Mouse (Mus musculus): ENCODE data around the gene Eno3. TPM values are rescaled to one million over a fixed set of nuclear protein-coding genes. Genes with fewer than 3 reads are reported as not detected.

Eno3 gene
- polyA plus RNA-seq, 1 experiment from 2014 or later = 8.3 TPM

- H3K4me2 ChIP-seq (ENCODE audit: low read depth, low read length) = no peak overlapping the region
- H3K4me3 ChIP-seq (ENCODE audit: low read depth, low read length) = no peak overlapping the region
- H3K27me3 ChIP-seq (ENCODE audit: control insufficient read depth, insufficient read depth, low read length) = no peaks in the 10 kb centered on the region
- WGBS = 78% methylated on average over 1 of the region's 1 CpGs
- H3K36me3 ChIP-seq (ENCODE audit: control insufficient read depth, insufficient read depth, low read length) = 0 out of 2 replicates have a peak, but pooled peaks cover 2% of the 10 kb centered on the region
- no peaks in the 10 kb centered on the region for H3K9me3 ChIP-seq (ENCODE audit: control insufficient read depth, low read length)
- no peaks in the 10 kb centered on the region for H3K4me1 ChIP-seq (ENCODE audit: control insufficient read depth, insufficient read depth, low read length)
- ATAC-seq (ENCODE audit: low read depth) = no peak
- H3K27ac ChIP-seq (ENCODE audit: low read depth, low read length) = no peak overlapping the region
- no peak overlapping the region for H3K9ac ChIP-seq (replicated peaks; ENCODE audit: low read depth, low read length)
Measured at GRCm38 (mm10) chr11:70638293-70638692, 18.7 kb upstream of the Eno3 start.

DNA sequence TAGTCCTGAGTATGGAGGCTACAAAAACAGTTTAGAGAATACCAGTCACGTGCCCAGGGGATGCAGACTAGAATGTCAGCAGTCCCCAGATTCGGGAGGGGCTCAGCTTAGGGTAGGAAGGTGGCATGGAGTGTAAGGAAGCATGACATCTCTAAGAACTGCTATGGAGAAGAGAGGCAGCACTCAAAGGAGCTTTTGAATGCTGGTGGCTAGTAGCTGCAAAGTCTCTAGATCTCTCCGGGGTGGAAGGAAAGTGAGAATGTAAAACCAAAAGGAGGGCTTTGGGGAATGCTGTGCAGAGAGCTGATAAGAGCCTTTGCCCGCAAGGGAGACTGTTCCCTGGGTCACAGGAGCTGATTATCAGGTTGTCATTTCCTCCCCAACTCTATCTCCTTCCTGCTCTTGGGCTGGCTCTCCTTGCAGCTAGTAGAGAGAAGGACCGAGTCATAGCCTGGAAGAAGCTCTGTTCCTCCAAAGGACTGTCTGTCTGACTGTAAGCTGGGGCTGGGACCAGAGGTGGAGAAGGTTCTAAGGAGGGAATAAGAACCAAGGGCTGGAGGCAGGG, 18.2 kb upstream of the Eno3 start, which contains the start of gene Gp1ba:
TSS of gene Gp1ba (plus strand) at position 409 of the 565 bp plus-strand sequence.
- 0 out of 2 replicates have a peak, but pooled peaks cover 2% of the 10 kb centered on the region for H3K36me3 ChIP-seq (ENCODE audit: control insufficient read depth, insufficient read depth, low read length)
- H3K4me2 ChIP-seq (ENCODE audit: low read depth, low read length) = no peak within 1 kb of the TSS
- no peak within 1 kb of the TSS for H3K27ac ChIP-seq (ENCODE audit: low read depth, low read length)
- H3K9me3 ChIP-seq (ENCODE audit: control insufficient read depth, low read length) = no peaks in the 10 kb centered on the region
- no peaks in the 10 kb centered on the region for H3K4me1 ChIP-seq (ENCODE audit: control insufficient read depth, insufficient read depth, low read length)
- H3K9ac ChIP-seq (replicated peaks; ENCODE audit: low read depth, low read length) = no peak within 1 kb of the TSS
- ATAC-seq (ENCODE audit: low read depth) = no peak
- WGBS = 55% methylated on average over 5 of the region's 5 CpGs
- no peaks in the 10 kb centered on the region for H3K27me3 ChIP-seq (ENCODE audit: control insufficient read depth, insufficient read depth, low read length)
- no peak within 1 kb of the TSS for H3K4me3 ChIP-seq (ENCODE audit: low read depth, low read length)

GRCm38 (mm10) chr11:70639976-70640375, 17.0 kb upstream of the Eno3 start:
- H3K9ac ChIP-seq (replicated peaks; ENCODE audit: low read depth, low read length) = no peak overlapping the region
- H3K4me3 ChIP-seq (ENCODE audit: low read depth, low read length) = no peak overlapping the region
- H3K27ac ChIP-seq (ENCODE audit: low read depth, low read length) = no peak overlapping the region
- no peaks in the 10 kb centered on the region for H3K27me3 ChIP-seq (ENCODE audit: control insufficient read depth, insufficient read depth, low read length)
- H3K4me1 ChIP-seq (ENCODE audit: control insufficient read depth, insufficient read depth, low read length) = no peaks in the 10 kb centered on the region
- WGBS = 88% methylated on average over 8 of the region's 8 CpGs
- ATAC-seq (ENCODE audit: low read depth) = no peak
- H3K36me3 ChIP-seq (ENCODE audit: control insufficient read depth, insufficient read depth, low read length) = peaks cover 12% of the 10 kb centered on the region
- H3K9me3 ChIP-seq (ENCODE audit: control insufficient read depth, low read length) = no peaks in the 10 kb centered on the region
- H3K4me2 ChIP-seq (ENCODE audit: low read depth, low read length) = no peak overlapping the region

DNA sequence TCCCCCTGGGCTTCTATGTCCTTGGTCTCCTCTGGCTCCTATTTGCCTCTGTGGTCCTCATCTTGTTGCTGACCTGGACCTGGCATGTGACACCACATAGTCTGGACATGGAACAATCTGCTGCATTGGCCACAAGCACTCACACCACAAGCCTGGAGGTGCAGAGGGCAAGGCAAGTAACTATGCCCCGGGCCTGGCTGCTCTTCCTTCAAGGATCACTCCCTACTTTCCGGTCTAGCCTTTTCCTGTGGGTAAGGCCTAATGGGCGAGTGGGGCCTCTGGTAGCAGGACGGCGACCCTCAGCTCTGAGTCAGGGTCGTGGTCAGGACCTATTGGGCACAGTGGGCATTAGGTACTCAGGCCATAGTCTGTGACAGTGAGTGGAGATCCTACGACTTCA, 15.8 kb upstream of the Eno3 start:
- Histone ChIP-seq H3K36me3 (ENCODE audit: control insufficient read depth, insufficient read depth, low read length) (peaks cover 14% of the 10 kb centered on the region), H3K27ac (ENCODE audit: low read depth, low read length) (no peak overlapping the region), H3K9me3 (ENCODE audit: control insufficient read depth, low read length) (no peaks in the 10 kb centered on the region), H3K4me3 (ENCODE audit: low read depth, low read length) (no peak overlapping the region), H3K4me2 (ENCODE audit: low read depth, low read length) (no peak overlapping the region), H3K27me3 (ENCODE audit: control insufficient read depth, insufficient read depth, low read length) (no peaks in the 10 kb centered on the region), H3K9ac (replicated peaks; ENCODE audit: low read depth, low read length) (no peak overlapping the region), H3K4me1 (ENCODE audit: control insufficient read depth, insufficient read depth, low read length) (peaks cover 8% of the 10 kb centered on the region)
- WGBS = 84% methylated on average over 7 of the region's 7 CpGs
- ATAC-seq (ENCODE audit: low read depth) = no peak

GRCm38 (mm10) chr11:70643051-70643450, 14.0 kb upstream of the Eno3 start:
- Histone ChIP-seq H3K27me3 (ENCODE audit: control insufficient read depth, insufficient read depth, low read length) (no peaks in the 10 kb centered on the region), H3K4me2 (ENCODE audit: low read depth, low read length) (no peak overlapping the region)

DNA sequence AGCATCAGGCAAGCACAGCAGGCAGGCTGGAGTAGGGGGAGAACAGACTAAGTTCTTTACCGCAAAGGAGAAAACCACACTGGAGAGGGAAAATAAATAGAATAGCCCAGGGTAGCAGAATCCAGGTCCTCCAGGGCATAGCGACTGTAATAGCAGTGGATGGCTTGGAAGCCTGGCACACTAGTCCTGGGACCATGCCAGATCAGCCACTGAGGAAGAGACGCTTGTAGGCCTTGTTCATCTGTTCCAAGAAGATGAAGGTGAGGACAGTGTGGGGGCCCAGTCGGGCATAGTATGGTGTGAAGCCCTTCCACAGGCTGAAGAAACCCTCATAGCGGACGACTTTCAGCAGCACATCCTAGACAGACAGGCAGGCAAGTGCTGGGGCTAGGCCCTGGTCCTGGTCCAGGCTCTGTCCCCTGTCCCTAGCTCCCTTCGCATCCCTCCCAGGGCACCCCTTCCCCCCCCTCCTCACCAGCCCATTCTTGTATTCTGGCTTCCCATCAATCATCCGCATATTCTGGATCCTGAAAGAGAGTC, 12.4 kb upstream of the Eno3 start:
- no peak for ATAC-seq (ENCODE audit: low read depth)
- H3K4me3 ChIP-seq (ENCODE audit: low read depth, low read length) = no peak overlapping the region
- peaks cover 23% of the 10 kb centered on the region for H3K36me3 ChIP-seq (ENCODE audit: control insufficient read depth, insufficient read depth, low read length)
- no peaks in the 10 kb centered on the region for H3K9me3 ChIP-seq (ENCODE audit: control insufficient read depth, low read length)
- no peaks in the 10 kb centered on the region for H3K27me3 ChIP-seq (ENCODE audit: control insufficient read depth, insufficient read depth, low read length)
- WGBS = 96% methylated on average over 8 of the region's 8 CpGs
- H3K4me2 ChIP-seq (ENCODE audit: low read depth, low read length) = no peak overlapping the region
- H3K9ac ChIP-seq (replicated peaks; ENCODE audit: low read depth, low read length) = no peak overlapping the region
- H3K4me1 ChIP-seq (ENCODE audit: control insufficient read depth, insufficient read depth, low read length) = peaks cover 21% of the 10 kb centered on the region
- no peak overlapping the region for H3K27ac ChIP-seq (ENCODE audit: low read depth, low read length)

More at GRCm38 (mm10) chr11:70643051-70643450, 14.0 kb upstream of the Eno3 start:
- no peak overlapping the region for H3K9ac ChIP-seq (replicated peaks; ENCODE audit: low read depth, low read length)
- H3K4me1 ChIP-seq (ENCODE audit: control insufficient read depth, insufficient read depth, low read length) = peaks cover 14% of the 10 kb centered on the region
- no peaks in the 10 kb centered on the region for H3K9me3 ChIP-seq (ENCODE audit: control insufficient read depth, low read length)
- H3K36me3 ChIP-seq (ENCODE audit: control insufficient read depth, insufficient read depth, low read length) = peaks cover 14% of the 10 kb centered on the region
- 95% methylated on average over 6 of the region's 6 CpGs for WGBS
- H3K4me3 ChIP-seq (ENCODE audit: low read depth, low read length) = no peak overlapping the region
- no peak overlapping the region for H3K27ac ChIP-seq (ENCODE audit: low read depth, low read length)
- no peak for ATAC-seq (ENCODE audit: low read depth)

DNA sequence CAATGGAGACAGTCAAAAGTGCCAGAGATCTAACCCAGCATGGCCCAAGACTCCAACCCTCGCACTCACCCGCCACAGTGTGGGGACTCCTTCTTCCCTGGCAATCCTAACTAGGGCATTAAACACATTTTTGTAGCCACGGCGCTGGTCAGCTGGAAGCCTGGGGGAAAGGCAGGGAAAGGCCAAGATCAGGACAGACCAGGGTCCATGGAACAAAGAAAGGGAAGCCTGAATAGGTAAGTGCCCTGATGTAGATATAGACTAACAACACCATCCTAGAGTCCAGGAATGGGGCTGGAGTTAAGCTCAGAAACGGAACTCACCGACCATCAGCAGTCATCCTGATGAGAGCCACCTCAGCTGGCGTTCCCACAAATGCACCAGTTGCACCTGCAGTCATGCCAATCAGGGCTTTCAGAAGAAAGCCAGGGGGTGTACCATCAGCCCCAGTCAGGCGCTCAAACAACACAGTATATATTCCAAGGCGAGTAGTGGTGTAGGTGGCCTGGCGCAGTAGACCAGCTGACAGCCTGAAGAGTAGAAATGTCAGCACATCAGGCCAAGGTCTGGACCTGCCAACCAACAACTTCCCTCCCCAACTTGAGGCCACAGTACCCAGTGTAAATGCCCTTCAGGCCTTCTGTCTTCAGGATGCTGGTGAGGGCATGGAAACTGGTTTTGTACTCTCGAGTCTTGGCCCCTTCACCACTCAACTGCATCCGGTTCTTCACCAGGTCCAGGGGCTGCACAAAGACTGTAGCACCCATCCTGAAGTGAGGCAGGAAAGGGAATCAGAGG, 11.3 kb upstream of the Eno3 start:
- Histone ChIP-seq H3K4me2 (ENCODE audit: low read depth, low read length) (peak overlapping the region; percentile 68), H3K4me3 (ENCODE audit: low read depth, low read length) (peak overlapping the region; percentile 77), H3K36me3 (ENCODE audit: control insufficient read depth, insufficient read depth, low read length) (peaks cover 32% of the 10 kb centered on the region), H3K9ac (replicated peaks; ENCODE audit: low read depth, low read length) (peak overlapping the region; percentile 88; the same call in 1 of the 2 replicates), H3K9me3 (ENCODE audit: control insufficient read depth, low read length) (no peaks in the 10 kb centered on the region), H3K27me3 (ENCODE audit: control insufficient read depth, insufficient read depth, low read length) (no peaks in the 10 kb centered on the region), H3K27ac (ENCODE audit: low read depth, low read length) (no peak overlapping the region), H3K4me1 (ENCODE audit: control insufficient read depth, insufficient read depth, low read length) (peaks cover 21% of the 10 kb centered on the region)
- WGBS = 96% methylated on average over 12 of the region's 12 CpGs
- no peak for ATAC-seq (ENCODE audit: low read depth)

GRCm38 (mm10) chr11:70646259-70646555, 10.8 kb upstream of the Eno3 start:
- Histone ChIP-seq H3K4me1 (ENCODE audit: control insufficient read depth, insufficient read depth, low read length) (peaks cover 21% of the 10 kb centered on the region), H3K27ac (ENCODE audit: low read depth, low read length) (peak overlapping the region; percentile 84), H3K36me3 (ENCODE audit: control insufficient read depth, insufficient read depth, low read length) (peaks cover 37% of the 10 kb centered on the region), H3K9me3 (ENCODE audit: control insufficient read depth, low read length) (no peaks in the 10 kb centered on the region), H3K9ac (replicated peaks; ENCODE audit: low read depth, low read length) (peak overlapping the region; percentile 88), H3K27me3 (ENCODE audit: control insufficient read depth, insufficient read depth, low read length) (no peaks in the 10 kb centered on the region), H3K4me2 (ENCODE audit: low read depth, low read length) (peak overlapping the region; percentile 68), H3K4me3 (ENCODE audit: low read depth, low read length) (peak overlapping the region; percentile 77)
- WGBS = 12% methylated on average over 3 of the region's 3 CpGs
- peak; percentile 3; the same call in 1 of the 2 replicates for ATAC-seq (ENCODE audit: low read depth)
